16 mouse cellular contexts compared by ENCODE assay signal in genomic region chr3:120636669-120637305, GRCm38 (mm10).
DNase-seq lines count a peak whose midpoint lies in the region; ATAC-seq lines count a peak whose summit lies in the region.
"Had no signal": no experiment of that assay in that cellular context is flagged by ENCODE, and none has a peak within 500 bp of the region (broad histone marks: within the 10 kb centered on the region; RNA-seq: fewer than 3 reads in every experiment).

No protein-coding gene starts in this region.

- H3K27me3 ChIP-seq in embryonic facial prominence, embryonic 14.5 days (replicated peaks; ENCODE audit: control insufficient read depth, insufficient read depth, low read length) = no peaks in the 10 kb centered on the region
- no peaks in the 10 kb centered on the region for H3K27me3 ChIP-seq in embryonic facial prominence, embryonic 10.5 days (replicated peaks; ENCODE audit: low read depth, poor library complexity, severe bottlenecking)
- no peaks in the 10 kb centered on the region for H3K27me3 ChIP-seq in lung, embryonic 15.5 days
- H3K27me3 ChIP-seq: CH12.LX had no signal

- no peak overlapping the region for H3K4me2 ChIP-seq in embryonic facial prominence, embryonic 14.5 days (ENCODE audit: low read depth, low read length)
- no peak overlapping the region for H3K4me2 ChIP-seq in lung, embryonic 15.5 days

- no peaks in the 10 kb centered on the region for H3K4me1 ChIP-seq in embryonic facial prominence, embryonic 14.5 days (ENCODE audit: control insufficient read depth, insufficient read depth, low read length)
- H3K4me1 ChIP-seq in embryonic facial prominence, embryonic 10.5 days = no peaks in the 10 kb centered on the region
- H3K4me1 ChIP-seq in lung, embryonic 15.5 days = peaks cover 3% of the 10 kb centered on the region; the same call in 1 of the 2 replicates
- H3K4me1 ChIP-seq: heart, embryonic 10.5 days had no signal

- H3K4me3 ChIP-seq in embryonic facial prominence, embryonic 14.5 days (ENCODE audit: low read depth, low read length) = no peak overlapping the region
- H3K4me3 ChIP-seq in embryonic facial prominence, embryonic 10.5 days = no peak overlapping the region
- H3K4me3 ChIP-seq in lung, embryonic 15.5 days = no peak overlapping the region
- H3K4me3 ChIP-seq: heart, embryonic 10.5 days had no signal

- DNase-seq in embryonic facial prominence, embryonic 14.5 days (ENCODE audit: low spot score) = peak; percentile 16
- DNase-seq in embryonic facial prominence, embryonic 10.5 days (ENCODE audit: low spot score) = no peak
- no peak for DNase-seq in lung, postnatal 4 days
- peak; percentile 19 to 61 for DNase-seq in frontal cortex, adult 2 months (ENCODE audit: extremely low spot score in 1 of 2, low spot score in 1 of 2)
- DNase-seq in right cerebral cortex, postnatal 25 days = peak; percentile 23
- no peak for DNase-seq in spleen, postnatal 14 days (ENCODE audit: low spot score in 2 of 2)
- DNase-seq in layer of hippocampus, adult 9-11 months = no peak
- DNase-seq: cerebellum, adult 2 months; gastrocnemius, postnatal 14 days; heart, postnatal 36 days; kidney, adult 11 months; kidney, postnatal 25 days; liver, postnatal 0 days had no signal

- no peak overlapping the region for H3K27ac ChIP-seq in embryonic facial prominence, embryonic 14.5 days (replicated peaks; ENCODE audit: low read depth, low read length)
- no peak overlapping the region for H3K27ac ChIP-seq in embryonic facial prominence, embryonic 10.5 days (replicated peaks)
- no peak overlapping the region for H3K27ac ChIP-seq in lung, embryonic 15.5 days
- H3K27ac ChIP-seq: heart, embryonic 10.5 days had no signal

- 63% methylated on average over 9 of the region's 9 CpGs for WGBS in embryonic facial prominence, embryonic 14.5 days
- WGBS in embryonic facial prominence, embryonic 10.5 days = 79% methylated on average over 9 of the region's 9 CpGs
- WGBS in lung, embryonic 15.5 days = 52% methylated on average over 9 of the region's 9 CpGs

- no peaks in the 10 kb centered on the region for H3K36me3 ChIP-seq in embryonic facial prominence, embryonic 14.5 days (ENCODE audit: control insufficient read depth, insufficient read depth, low read length)
- H3K36me3 ChIP-seq in embryonic facial prominence, embryonic 10.5 days (replicated peaks) = no peaks in the 10 kb centered on the region
- H3K36me3 ChIP-seq in lung, embryonic 15.5 days = no peaks in the 10 kb centered on the region
- H3K36me3 ChIP-seq: heart, embryonic 10.5 days had no signal

- no peak overlapping the region for H3K9ac ChIP-seq in embryonic facial prominence, embryonic 14.5 days (ENCODE audit: low read depth, low read length)
- no peak overlapping the region for H3K9ac ChIP-seq in lung, embryonic 15.5 days
- H3K9ac ChIP-seq: liver, postnatal 0 days had no signal

- ATAC-seq in embryonic facial prominence, embryonic 14.5 days (ENCODE audit: low read depth) = no peak
- peak; percentile 57; the same call in 1 of the 2 replicates for ATAC-seq in lung, embryonic 15.5 days (ENCODE audit: borderline replicate concordance, extremely low read depth, low FRiP score, low TSS enrichment)
- ATAC-seq: liver, postnatal 0 days had no signal

- no peaks in the 10 kb centered on the region for H3K9me3 ChIP-seq in embryonic facial prominence, embryonic 14.5 days (ENCODE audit: control insufficient read depth, low read length)
- no peaks in the 10 kb centered on the region for H3K9me3 ChIP-seq in embryonic facial prominence, embryonic 10.5 days
- H3K9me3 ChIP-seq in lung, embryonic 15.5 days = no peaks in the 10 kb centered on the region
- H3K9me3 ChIP-seq: heart, embryonic 10.5 days had no signal

Comparison
In these comparisons a context has a peak if more than half of its experiments do, and no peak if none do; other contexts are left out.
1. DNase-seq: peak in embryonic facial prominence, embryonic 14.5 days (single experiment), frontal cortex, adult 2 months (2 of 2) and right cerebral cortex, postnatal 25 days (single experiment); none in embryonic facial prominence, embryonic 10.5 days (single experiment), lung, postnatal 4 days (0 of 2), spleen, postnatal 14 days (0 of 2) and layer of hippocampus, adult 9-11 months (single experiment).